ENCODE assay signal across 20 mouse cellular contexts in the genomic region with DNA sequence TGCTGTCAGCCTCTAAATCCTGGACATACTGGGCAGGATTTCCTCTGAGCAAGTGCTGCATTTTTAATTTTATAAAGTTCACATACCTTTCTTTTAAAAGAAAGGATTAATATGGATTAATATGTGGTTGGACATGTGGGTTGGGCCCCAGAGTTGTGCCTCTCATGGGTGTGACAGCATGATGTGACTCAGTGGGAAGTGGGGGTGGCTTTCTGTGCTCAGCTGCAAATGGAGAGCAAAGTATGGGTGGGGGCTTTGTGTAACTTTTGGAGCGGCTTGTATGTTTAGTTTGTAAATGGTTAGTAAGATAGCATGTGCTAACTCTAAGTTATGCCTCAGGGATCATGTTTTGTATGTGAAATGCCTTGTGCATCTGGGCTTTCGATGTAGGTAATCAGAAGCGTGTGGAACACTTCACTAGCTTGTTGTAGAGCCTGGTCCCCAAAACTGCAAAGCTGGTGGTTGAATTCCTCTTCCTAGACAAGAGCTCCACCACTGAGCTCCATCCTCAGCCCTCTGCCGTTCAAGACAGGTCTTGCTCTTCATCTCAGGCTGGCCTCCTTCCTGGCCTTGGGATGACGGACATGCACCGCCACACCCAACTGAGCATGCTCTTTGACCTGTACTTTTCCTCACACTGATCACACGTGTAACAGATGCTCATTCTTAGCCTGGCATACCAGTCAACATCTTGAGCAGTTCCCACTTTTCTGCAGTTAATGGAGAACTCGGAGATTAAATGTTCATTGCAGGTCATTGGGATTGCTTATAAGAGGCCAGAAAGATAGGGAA. TPM values are rescaled to one million over a fixed set of nuclear protein-coding genes. Genes with fewer than 3 reads are reported as not detected.
DNase-seq lines count a peak whose midpoint lies in the region; ATAC-seq lines count a peak whose summit lies in the region.
"Had no signal": no experiment of that assay in that cellular context is flagged by ENCODE, and none has a peak within 500 bp of the region (broad histone marks: within the 10 kb centered on the region; RNA-seq: fewer than 3 reads in every experiment).

No protein-coding gene starts in this region.

- H3K36me3 ChIP-seq in stomach, embryonic 16.5 days (ENCODE audit: control insufficient read depth, insufficient read depth, low read length) = no peaks in the 10 kb centered on the region
- H3K36me3 ChIP-seq: embryonic facial prominence, embryonic 15.5 days; heart, embryonic 13.5 days; limb, embryonic 10.5 days had no signal

- no peak overlapping the region for H3K9ac ChIP-seq in stomach, embryonic 16.5 days (ENCODE audit: low read length)
- H3K9ac ChIP-seq: embryonic facial prominence, embryonic 15.5 days; heart, embryonic 13.5 days; liver, embryonic 14.5 days had no signal

- no peaks in the 10 kb centered on the region for H3K4me1 ChIP-seq in stomach, embryonic 16.5 days (ENCODE audit: control insufficient read depth, insufficient read depth, low read length)

- H3K4me2 ChIP-seq in stomach, embryonic 16.5 days (ENCODE audit: low read depth, low read length) = no peak overlapping the region
- H3K4me2 ChIP-seq: embryonic facial prominence, embryonic 15.5 days; heart, embryonic 13.5 days had no signal

- H3K4me3 ChIP-seq in stomach, embryonic 16.5 days (replicated peaks; ENCODE audit: low read length) = no peak overlapping the region
- H3K4me3 ChIP-seq: embryonic facial prominence, embryonic 15.5 days; heart, embryonic 13.5 days; limb, embryonic 10.5 days had no signal

- no peaks in the 10 kb centered on the region for H3K9me3 ChIP-seq in stomach, embryonic 16.5 days (replicated peaks; ENCODE audit: control insufficient read depth, low read length)
- H3K9me3 ChIP-seq: embryonic facial prominence, embryonic 15.5 days; heart, embryonic 13.5 days; limb, embryonic 10.5 days had no signal

- H3K27me3 ChIP-seq in stomach, embryonic 16.5 days (ENCODE audit: control insufficient read depth, insufficient read depth, low read length) = no peaks in the 10 kb centered on the region
- H3K27me3 ChIP-seq: embryonic facial prominence, embryonic 15.5 days; heart, embryonic 13.5 days had no signal

- peak overlapping the region; percentile 74 for H3K27ac ChIP-seq in stomach, embryonic 16.5 days (ENCODE audit: low read length)
- H3K27ac ChIP-seq: heart, embryonic 13.5 days; limb, embryonic 10.5 days; liver, embryonic 14.5 days had no signal

- peak; percentile 49 for DNase-seq in R1 (ENCODE audit: low read depth, low spot score)
- DNase-seq in kidney, adult 18-20 months = peak; percentile 40
- peak; percentile 12 for DNase-seq in kidney, postnatal 10 days
- no peak for DNase-seq in gastrocnemius, adult 8-10 months (ENCODE audit: low spot score in 2 of 2)
- no peak for DNase-seq in left cerebral cortex, adult 8-10 months (ENCODE audit: low spot score in 2 of 2)
- no peak for DNase-seq in adipocyte (ENCODE audit: low spot score)
- DNase-seq: adrenal gland, postnatal 36 days; cerebellum, adult 9-11 months; gastrocnemius, postnatal 36 days; heart, postnatal 36 days; midbrain, embryonic 14.5 days; retina, postnatal 1 day; right cerebral cortex, postnatal 4 days had no signal

- ATAC-seq in stomach, embryonic 16.5 days (ENCODE audit: insufficient read depth, low FRiP score) = peak; percentile 72; the same call in 1 of the 2 replicates
- ATAC-seq: activated CD4-positive, CD25-positive, alpha-beta regulatory T cell, adult 4 months; hindbrain, embryonic 16.5 days had no signal

- WGBS in stomach, embryonic 16.5 days = 71% methylated on average over 8 of the region's 8 CpGs

RNA-seq across cellular contexts. Expression of a gene that starts 24.0 kb away (rescaled TPM):
- 36.5 and 46.2 TPM in 2 replicates for polyA plus RNA-seq in stomach, embryonic 16.5 days (2015; fragmentation: Nextera tagmentation; extraction: Ambion mirVana)
- 100 to 1,000 TPM; 193 to 241 (median 217) TPM for total RNA-seq in gastrocnemius, adult 8-10 months (2022)
- total RNA-seq in left cerebral cortex, adult 8-10 months (2022) = 100 to 1,000 TPM in 2 of 4 experiments, 10 to 100 TPM in 2; 88.2 to 103 (median 100.0) TPM

Comparison
In these comparisons a context has a peak if more than half of its experiments do, and no peak if none do; other contexts are left out.
1. DNase-seq: peak in R1 (single experiment), kidney, adult 18-20 months (single experiment) and kidney, postnatal 10 days (single experiment); none in gastrocnemius, adult 8-10 months (0 of 2), left cerebral cortex, adult 8-10 months (0 of 2) and adipocyte (single experiment).